Mouse (Mus musculus) stomach, embryonic 14.5 days (tissue): ENCODE data around the gene Rps2. TPM values are rescaled to one million over a fixed set of nuclear protein-coding genes. Genes with fewer than 3 reads are reported as not detected.

ENCODE experiments used
- ATAC-seq: fragments of 200-750 bp; cut with Nextera tagmentation; 2 replicates; pipeline ENCODE4 v1.8.0; 2017; ENCODE audit warnings: low read depth, moderate TSS enrichment; ENCODE audit not compliant: insufficient number of reproducible peaks, insufficient read depth, low FRiP score
- H3K27ac ChIP-seq: fragments of 300-500 bp; sonication (generic); 2 replicates; pipeline ENCODE4 v1.5.1; 2014; ENCODE audit warnings: mild to moderate bottlenecking, low read length, moderate library complexity, mixed read lengths
- H3K27me3 ChIP-seq: fragments of 300-500 bp; sonication (generic); 2 replicates; pipeline ENCODE4 v1.6.1; 2014; ENCODE audit warnings: low read length, control low read depth, mixed read lengths; ENCODE audit not compliant: control insufficient read depth, insufficient read depth
- H3K36me3 ChIP-seq: fragments of 300-500 bp; sonication (generic); 2 replicates; pipeline ENCODE4 v1.6.1; 2014; ENCODE audit warnings: mild to moderate bottlenecking, control low read depth, low read length, moderate library complexity, mixed read lengths; ENCODE audit not compliant: control insufficient read depth, insufficient read depth
- H3K4me1 ChIP-seq: fragments of 300-500 bp; sonication (generic); 2 replicates; pipeline ENCODE4 v1.6.1; 2014; ENCODE audit warnings: low read length, control low read depth, mixed read lengths; ENCODE audit not compliant: control insufficient read depth, insufficient read depth
- H3K4me2 ChIP-seq: fragments of 300-500 bp; sonication (generic); replicated peaks from 2 replicates; pipeline ENCODE4 v1.6.1; 2014; ENCODE audit warnings: low read depth, low read length, control low read depth
- H3K4me3 ChIP-seq: fragments of 300-500 bp; sonication (generic); 2 replicates; pipeline ENCODE4 v1.5.1; 2014; ENCODE audit warnings: low read depth, low read length, control low read depth
- H3K9ac ChIP-seq: fragments of 300-500 bp; sonication (generic); replicated peaks from 2 replicates; pipeline ENCODE4 v1.6.1; 2014; ENCODE audit warnings: low read depth, mild to moderate bottlenecking, control low read depth, low read length, moderate library complexity, mixed read lengths
- H3K9me3 ChIP-seq: fragments of 300-500 bp; sonication (generic); 2 replicates; pipeline ENCODE4 v1.6.1; 2016; ENCODE audit warnings: low read depth, low read length, control low read depth; ENCODE audit not compliant: control insufficient read depth
- WGBS: fragments of 180-500 bp; shearing (Covaris S2); extraction: QIAGEN DNeasy Blood & Tissue Kit; methylation state at CpG from one replicate; pipeline ENCODE4 v1.1.7; 2014; 5-methylcytosine and 5-hydroxymethylcytosine counted together
- polyA plus RNA-seq: library from polyadenylated mRNA; unstranded; fragments of >200 nt; fragmentation: Nextera tagmentation; extraction: Ambion mirVana; gene quantifications from 2 replicates; pipeline ENCODE4 v1.2.1, GENCODE M21; 2014

Gene Rps2
- polyA plus RNA-seq, 1 experiment from 2014 or later = 1,587 TPM

GRCm38 (mm10) chr17:24696011-24696697, 21.8 kb upstream of the Rps2 start, which contains the start of the genes Gfer and Noxo1:
Gfer (minus strand) TSS chr17:24696156.
Noxo1 (plus strand) TSS chr17:24696234.
- ATAC-seq = peak; percentile 92
- H3K36me3 ChIP-seq = peaks cover 26% of the 10 kb centered on the region
- under 1% methylated on average over 71 of the region's 76 CpGs for WGBS
- H3K27ac ChIP-seq = peak within 1 kb of the TSS; percentile 84
- peak within 1 kb of the TSS; percentile 71 for H3K9ac ChIP-seq
- H3K9me3 ChIP-seq = no peaks in the 10 kb centered on the region
- H3K4me2 ChIP-seq = peak within 1 kb of the TSS; percentile 82
- peak within 1 kb of the TSS; percentile 90 for H3K4me3 ChIP-seq
- H3K27me3 ChIP-seq = no peaks in the 10 kb centered on the region
- peaks cover 24% of the 10 kb centered on the region for H3K4me1 ChIP-seq

- 25% methylated on average over 5 of the region's 5 CpGs for WGBS
- Histone ChIP-seq H3K4me3 (no peak overlapping the region), H3K36me3 (peaks cover 39% of the 10 kb centered on the region), H3K27ac (no peak overlapping the region), H3K27me3 (no peaks in the 10 kb centered on the region), H3K4me2 (no peak overlapping the region), H3K9me3 (no peaks in the 10 kb centered on the region), H3K4me1 (peaks cover 24% of the 10 kb centered on the region), H3K9ac (no peak overlapping the region)
- ATAC-seq = no peak
These were observed 19.9 kb upstream of the Rps2 start for GRCm38 (mm10) chr17:24697985-24698384.

- Histone ChIP-seq H3K36me3 (peaks cover 37% of the 10 kb centered on the region), H3K27ac (no peak overlapping the region), H3K27me3 (no peaks in the 10 kb centered on the region), H3K4me3 (no peak overlapping the region), H3K9me3 (no peaks in the 10 kb centered on the region), H3K9ac (no peak overlapping the region), H3K4me1 (peaks cover 24% of the 10 kb centered on the region), H3K4me2 (no peak overlapping the region)
- 73% methylated on average over 9 of the region's 9 CpGs for WGBS
- no peak for ATAC-seq
These were observed 19.2 kb upstream of the Rps2 start for GRCm38 (mm10) chr17:24698715-24699114.

GRCm38 (mm10) chr17:24699473-24699872, 18.4 kb upstream of the Rps2 start:
- 76% methylated on average over 2 of the region's 2 CpGs for WGBS
- no peak overlapping the region for H3K4me2 ChIP-seq
- H3K36me3 ChIP-seq = peaks cover 43% of the 10 kb centered on the region
- H3K9me3 ChIP-seq = no peaks in the 10 kb centered on the region
- H3K27ac ChIP-seq = no peak overlapping the region
- H3K9ac ChIP-seq = no peak overlapping the region
- H3K27me3 ChIP-seq = no peaks in the 10 kb centered on the region
- H3K4me1 ChIP-seq = peaks cover 24% of the 10 kb centered on the region
- H3K4me3 ChIP-seq = no peak overlapping the region
- no peak for ATAC-seq

GRCm38 (mm10) chr17:24701251-24701650, 16.7 kb upstream of the Rps2 start:
- Histone ChIP-seq H3K9me3 (no peaks in the 10 kb centered on the region), H3K27ac (no peak overlapping the region), H3K27me3 (no peaks in the 10 kb centered on the region), H3K36me3 (peaks cover 49% of the 10 kb centered on the region), H3K4me3 (no peak overlapping the region), H3K4me2 (no peak overlapping the region), H3K9ac (no peak overlapping the region), H3K4me1 (peaks cover 20% of the 10 kb centered on the region)
- WGBS = 91% methylated on average over 9 of the region's 9 CpGs
- no peak for ATAC-seq

- no peaks in the 10 kb centered on the region for H3K27me3 ChIP-seq
- WGBS = 92% methylated on average over 3 of the region's 3 CpGs
- no peak overlapping the region for H3K9ac ChIP-seq
- no peak overlapping the region for H3K4me3 ChIP-seq
- no peak overlapping the region for H3K4me2 ChIP-seq
- peaks cover 35% of the 10 kb centered on the region for H3K36me3 ChIP-seq
- no peak overlapping the region for H3K27ac ChIP-seq
- no peaks in the 10 kb centered on the region for H3K9me3 ChIP-seq
- no peak for ATAC-seq
- H3K4me1 ChIP-seq = no peaks in the 10 kb centered on the region
These were observed 12.1 kb upstream of the Rps2 start for GRCm38 (mm10) chr17:24705821-24706220.

GRCm38 (mm10) chr17:24706982-24707800, 10.7 kb upstream of the Rps2 start, which contains the start of gene Tbl3:
Tbl3 (minus strand) TSS chr17:24707660.
- 3% methylated on average over 32 of the region's 32 CpGs for WGBS
- H3K9ac ChIP-seq = peak within 1 kb of the TSS; percentile 49
- no peaks in the 10 kb centered on the region for H3K4me1 ChIP-seq
- peak within 1 kb of the TSS; percentile 61 for H3K4me3 ChIP-seq
- H3K27ac ChIP-seq = peak within 1 kb of the TSS; percentile 68
- peak; percentile 90 for ATAC-seq
- H3K4me2 ChIP-seq = peak within 1 kb of the TSS; percentile 78
- H3K36me3 ChIP-seq = peaks cover 21% of the 10 kb centered on the region
- no peaks in the 10 kb centered on the region for H3K9me3 ChIP-seq
- no peaks in the 10 kb centered on the region for H3K27me3 ChIP-seq

GRCm38 (mm10) chr17:24707801-24708425, 10.0 kb upstream of the Rps2 start:
- H3K4me3 ChIP-seq = peak overlapping the region; percentile 61
- H3K27ac ChIP-seq = peak overlapping the region; percentile 68; the same call in 1 of the 2 replicates
- H3K36me3 ChIP-seq = peaks cover 15% of the 10 kb centered on the region
- H3K4me2 ChIP-seq = peak overlapping the region; percentile 78
- no peak for ATAC-seq
- 5% methylated on average over 24 of the region's 24 CpGs for WGBS
- H3K9ac ChIP-seq = peak overlapping the region; percentile 49; the same call in 1 of the 2 replicates
- H3K4me1 ChIP-seq = no peaks in the 10 kb centered on the region
- H3K9me3 ChIP-seq = no peaks in the 10 kb centered on the region
- no peaks in the 10 kb centered on the region for H3K27me3 ChIP-seq
